Mouse (Mus musculus) heart, adult 11 months (tissue): ENCODE measurements around the gene Zfp36.
A peak's percentile ranks its signal among the peaks of the same experiment; 100 is the strongest.

Experiments used
- DNase-seq: peaks from one replicate; pipeline ENCODE4 v3.0.0; 2022

Gene Zfp36

GRCm38 (mm10) chr7:28334534-28334933, 45.5 kb downstream of the Zfp36 start:
- no peak for DNase-seq

GRCm38 (mm10) chr7:28328260-28328659, 51.8 kb downstream of the Zfp36 start:
- DNase-seq = peak; percentile 84
